Comparison of ENCODE assay signal across 9 mouse cellular contexts in genomic region chr17:69969816-69970750, GRCm38 (mm10). TPM values are rescaled to one million over a fixed set of nuclear protein-coding genes. Genes with fewer than 3 reads are reported as not detected.
A peak's percentile ranks its signal among the peaks of the same experiment; 100 is the strongest.
DNase-seq lines count a peak whose midpoint lies in the region; ATAC-seq and TF ChIP-seq lines count a peak whose summit lies in the region.
"Had no signal": no experiment of that assay in that cellular context is flagged by ENCODE, and none has a peak within 500 bp of the region (broad histone marks: within the 10 kb centered on the region; RNA-seq: fewer than 3 reads in every experiment).

No protein-coding gene starts in this region.

- H3K27me3 ChIP-seq in ES-Bruce4 (ENCODE audit: control insufficient read depth, insufficient read depth, low read length, poor library complexity, severe bottlenecking): peaks cover 13% of the 10 kb centered on the region
- H3K27me3 ChIP-seq in hindbrain, embryonic 12.5 days: peaks cover 28% of the 10 kb centered on the region
- H3K27me3 ChIP-seq in limb, embryonic 14.5 days (ENCODE audit: control insufficient read depth, insufficient read depth, low read length): peaks cover 33% of the 10 kb centered on the region

- H3K36me3 ChIP-seq in ES-Bruce4 (ENCODE audit: control insufficient read depth, insufficient read depth, low read length, poor library complexity, severe bottlenecking): no peaks in the 10 kb centered on the region
- no peaks in the 10 kb centered on the region for H3K36me3 ChIP-seq in hindbrain, embryonic 12.5 days
- H3K36me3 ChIP-seq in limb, embryonic 14.5 days (ENCODE audit: control insufficient read depth, insufficient read depth, low read length): no peaks in the 10 kb centered on the region

- no peak; the same call in 1 of the 2 replicates for ATAC-seq in frontal cortex, adult (ENCODE audit: low TSS enrichment)
- ATAC-seq in hindbrain, embryonic 12.5 days (ENCODE audit: low FRiP score): peak; percentile 60
- ATAC-seq in limb, embryonic 14.5 days (ENCODE audit: low FRiP score, low read depth): no peak

- no peaks in the 10 kb centered on the region for H3K4me1 ChIP-seq in ES-Bruce4 (ENCODE audit: control insufficient read depth, insufficient read depth, low read length)
- peaks cover 13% of the 10 kb centered on the region; the same call in 1 of the 2 replicates for H3K4me1 ChIP-seq in hindbrain, embryonic 12.5 days
- no peaks in the 10 kb centered on the region for H3K4me1 ChIP-seq in limb, embryonic 14.5 days (ENCODE audit: control insufficient read depth, insufficient read depth, low read length)
- H3K4me1 ChIP-seq in lung, adult 2 months (ENCODE audit: control insufficient read depth, insufficient read depth, low read length): no peaks in the 10 kb centered on the region

- no peaks in the 10 kb centered on the region for H3K9me3 ChIP-seq in ES-Bruce4 (replicated peaks; ENCODE audit: control insufficient read depth, insufficient read depth, low read length, poor library complexity, severe bottlenecking)
- H3K9me3 ChIP-seq in hindbrain, embryonic 12.5 days (replicated peaks): no peaks in the 10 kb centered on the region
- H3K9me3 ChIP-seq in limb, embryonic 14.5 days (ENCODE audit: control insufficient read depth, low read length): no peaks in the 10 kb centered on the region

- H3K27ac ChIP-seq in ES-Bruce4 (ENCODE audit: insufficient read depth, low read length): no peak overlapping the region
- peak overlapping the region; percentile 77 for H3K27ac ChIP-seq in hindbrain, embryonic 12.5 days
- H3K27ac ChIP-seq in limb, embryonic 14.5 days (replicated peaks; ENCODE audit: low read depth, low read length): no peak overlapping the region

- TF ChIP-seq CTCF in ES-Bruce4 (IDR thresholded peaks at IDR 0.05; ENCODE audit: low read depth, low read length): no peak
- TF ChIP-seq CTCF in lung, adult 2 months (IDR thresholded peaks at IDR 0.05; ENCODE audit: insufficient read depth, low read length): no peak

- H3K4me2 ChIP-seq in hindbrain, embryonic 12.5 days (replicated peaks): peak overlapping the region; percentile 91
- H3K4me2 ChIP-seq in limb, embryonic 14.5 days (replicated peaks; ENCODE audit: low read depth, low read length, severe bottlenecking): peak overlapping the region; percentile 94

- DNase-seq in frontal cortex, postnatal 10 days (ENCODE audit: low spot score in 2 of 2): peak; percentile 39 to 42
- DNase-seq in cerebellum, postnatal 25 days: peak; percentile 69 to 70
- DNase-seq in limb, embryonic 14.5 days (ENCODE audit: low spot score): no peak
- DNase-seq in right cerebral cortex, adult 2 months (ENCODE audit: low spot score in 2 of 2): peak; percentile 33 to 58
- no peak for DNase-seq in lung, adult 2 months

- peak overlapping the region; percentile 93 for H3K4me3 ChIP-seq in ES-Bruce4 (ENCODE audit: low read depth, low read length)
- peak overlapping the region; percentile 73 for H3K4me3 ChIP-seq in hindbrain, embryonic 12.5 days
- H3K4me3 ChIP-seq in limb, embryonic 14.5 days (replicated peaks; ENCODE audit: low read length): peak overlapping the region; percentile 55
- H3K4me3 ChIP-seq in lung, adult 2 months (replicated peaks; ENCODE audit: extremely low read depth, low read depth, low read length): no peak overlapping the region
- H3K4me3 ChIP-seq: erythroblast, embryonic 14.5 days had no signal

- H3K9ac ChIP-seq in ES-Bruce4 (ENCODE audit: low read depth, poor library complexity, severe bottlenecking): 0 out of 2 replicates have a peak overlapping the region, but pooled peaks have one; percentile 40
- H3K9ac ChIP-seq in hindbrain, embryonic 12.5 days: peak overlapping the region; percentile 74
- H3K9ac ChIP-seq in limb, embryonic 14.5 days (ENCODE audit: low read depth, low read length, severe bottlenecking): peak overlapping the region; percentile 47

- TF ChIP-seq EP300 in ES-Bruce4 (IDR thresholded peaks at IDR 0.05; ENCODE audit: insufficient read depth, low read depth, low read length): no peak

- WGBS in hindbrain, embryonic 12.5 days: under 1% methylated on average over 43 of the region's 43 CpGs
- 1% methylated on average over 42 of the region's 43 CpGs for whole genome bisulfite sequencing in limb, embryonic 14.5 days
- 3% methylated on average over 43 of the region's 43 CpGs for WGBS in lung, adult 2 months

- TF ChIP-seq POLR2A in ES-Bruce4 (IDR thresholded peaks at IDR 0.05; ENCODE audit: insufficient read depth, low read length): no peak
- no peak for TF ChIP-seq POLR2A in limb, embryonic 14.5 days (IDR thresholded peaks at IDR 0.05; ENCODE audit: borderline replicate concordance, extremely low read depth, insufficient read depth, insufficient read length)
- no peak for TF ChIP-seq POLR2A in lung, adult 2 months (IDR thresholded peaks at IDR 0.05; ENCODE audit: borderline replicate concordance, extremely low read depth, low read depth, low read length)

RNA-seq across cellular contexts. Expression of gene Dlgap1, which starts 1.2 kb away (rescaled TPM):
- 0.68 and 1.2 TPM in 2 replicates for polyA plus RNA-seq in ES-Bruce4 (2011; ENCODE audit: insufficient read depth, insufficient read length, low read depth, missing spikeins)
- 7.2 and 9.4 TPM in 2 replicates for polyA plus RNA-seq in hindbrain, embryonic 12.5 days (2016; fragmentation: Nextera tagmentation; extraction: Ambion mirVana)
- 4.3 and 4.6 TPM in 2 replicates for polyA plus RNA-seq in limb, embryonic 14.5 days (2012; rRNA removed)
- 4.7 and 5.7 TPM in 2 replicates for polyA plus RNA-seq in limb, embryonic 14.5 days (2014; fragmentation: Nextera tagmentation; extraction: Ambion mirVana)
- 0.29 and 0.63 TPM in 2 replicates for polyA plus RNA-seq in lung, adult 2 months (2012; rRNA removed)
- polyA plus RNA-seq: erythroblast, embryonic 14.5 days had no signal

Comparison
In these comparisons a context has a peak if more than half of its experiments do, and no peak if none do; other contexts are left out.
1. DNase-seq: peak in frontal cortex, postnatal 10 days (2 of 2), cerebellum, postnatal 25 days (2 of 2) and right cerebral cortex, adult 2 months (2 of 2); none in limb, embryonic 14.5 days (single experiment) and lung, adult 2 months (single experiment).
2. Peak in every context shown above with its lines, with median percentiles within 50 percentile points of each other: H3K9ac ChIP-seq.